Mouse (Mus musculus) embryo, embryonic 11 days (tissue): ENCODE data around the gene Serbp1.

Experiments
- DNase-seq: peaks from one replicate; pipeline ENCODE4 v3.0.0-alpha.2; 2015

Gene Serbp1

DNA sequence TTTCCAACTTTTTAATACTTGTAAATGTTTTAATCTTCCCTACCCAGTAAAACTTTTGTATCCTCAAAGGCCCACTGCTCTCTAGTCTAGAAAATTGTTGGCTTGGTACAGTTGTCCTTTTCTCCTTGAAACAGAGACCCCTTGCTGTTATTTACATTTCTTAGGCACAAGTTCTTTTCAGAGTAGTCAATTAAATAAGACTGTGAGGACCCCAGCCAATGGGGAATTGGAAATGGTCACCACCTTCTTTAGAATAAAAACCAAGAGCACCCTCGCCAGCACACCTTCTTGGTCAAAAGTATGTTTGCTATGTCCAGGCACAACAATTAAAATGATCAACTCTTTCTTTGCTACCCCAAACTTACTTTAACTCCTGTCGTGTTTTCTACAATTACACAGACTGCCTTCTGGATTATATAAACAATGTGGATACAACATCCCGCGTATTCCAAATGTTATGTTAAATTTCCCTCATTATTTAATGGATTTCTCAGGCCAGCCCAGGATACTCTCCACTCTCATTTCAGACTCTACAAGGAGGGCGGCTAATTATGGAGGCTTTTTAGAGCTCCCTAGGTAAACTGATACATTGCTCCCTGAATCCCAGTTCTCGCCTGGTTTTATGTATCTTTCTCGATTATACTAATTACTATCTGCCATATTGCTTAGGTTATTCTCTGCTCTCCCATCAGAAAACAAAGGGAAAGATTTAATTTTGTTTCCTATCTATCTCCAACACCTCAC lies 1.3 kb upstream of the Serbp1 start:
- no peak for DNase-seq

DNA sequence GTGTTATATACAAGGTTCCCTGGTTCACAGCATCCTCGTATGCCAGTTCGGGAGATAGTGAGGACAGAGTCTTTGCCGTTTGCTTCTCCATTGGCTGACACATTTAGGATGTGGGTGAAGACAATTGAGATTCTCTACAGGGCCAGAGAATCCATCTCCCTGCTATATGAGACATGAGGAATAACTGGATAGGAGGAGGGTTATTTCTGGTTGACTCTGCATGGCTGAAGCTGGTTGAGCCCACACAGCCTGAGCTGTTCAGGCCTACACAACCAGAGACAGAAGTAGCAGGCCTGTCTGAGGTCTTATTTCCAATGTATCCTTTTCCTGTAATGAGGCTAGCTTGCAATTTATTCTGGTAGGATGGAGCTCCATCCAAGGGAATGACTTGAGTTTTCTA lies 3.3 kb downstream of the Serbp1 start:
- DNase-seq = no peak

DNA sequence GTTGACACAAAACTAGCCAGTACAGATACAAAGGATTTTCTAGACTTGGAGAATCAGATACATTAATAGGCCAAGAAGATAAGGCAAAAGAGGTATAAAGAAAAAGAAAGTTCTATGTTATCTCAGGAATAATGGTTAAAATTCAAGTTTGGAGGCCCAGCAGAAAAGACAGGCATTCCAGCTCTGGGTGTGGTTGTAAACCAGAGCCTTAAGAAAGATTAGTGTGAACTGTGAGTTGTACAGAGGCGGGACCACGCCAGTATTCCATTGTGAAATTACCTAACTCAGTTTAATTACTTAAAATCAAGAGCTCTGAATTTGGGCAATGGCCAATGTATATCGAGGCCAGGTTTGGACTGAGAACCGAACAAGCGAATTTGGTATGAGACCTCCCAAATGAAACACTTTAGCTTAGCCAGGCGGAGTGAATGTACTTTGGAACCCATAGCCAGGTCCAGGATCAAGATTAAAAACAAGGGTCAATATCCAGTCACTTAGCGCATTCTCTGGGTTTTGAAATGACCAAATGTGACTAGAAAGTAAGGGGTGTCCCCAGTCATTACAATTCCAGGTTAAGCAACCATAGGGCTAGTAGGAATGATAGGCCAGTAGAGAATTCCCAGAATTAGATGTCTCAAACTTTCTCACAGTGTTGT lies 5.9 kb downstream of the Serbp1 start:
- no peak for DNase-seq

DNA sequence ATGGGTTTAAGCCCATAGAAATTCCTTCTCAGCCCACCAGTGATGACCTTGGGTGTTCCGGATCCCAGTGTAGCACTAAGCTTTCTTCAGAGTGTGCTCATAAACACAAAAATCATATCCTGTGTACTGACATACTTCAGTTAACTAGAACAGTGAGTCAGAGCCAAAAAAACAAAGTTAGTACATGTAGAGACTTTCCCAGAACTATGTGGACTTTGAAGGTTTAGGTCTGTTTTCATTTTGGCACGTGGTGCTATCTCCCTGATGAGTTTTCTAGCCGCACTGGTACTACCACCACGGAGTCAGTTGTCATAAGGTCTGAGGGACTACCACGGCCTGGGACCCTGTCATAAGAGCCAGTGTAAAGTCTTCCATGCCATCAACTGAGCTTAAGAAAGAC lies 6.5 kb downstream of the Serbp1 start:
- DNase-seq = no peak

DNA sequence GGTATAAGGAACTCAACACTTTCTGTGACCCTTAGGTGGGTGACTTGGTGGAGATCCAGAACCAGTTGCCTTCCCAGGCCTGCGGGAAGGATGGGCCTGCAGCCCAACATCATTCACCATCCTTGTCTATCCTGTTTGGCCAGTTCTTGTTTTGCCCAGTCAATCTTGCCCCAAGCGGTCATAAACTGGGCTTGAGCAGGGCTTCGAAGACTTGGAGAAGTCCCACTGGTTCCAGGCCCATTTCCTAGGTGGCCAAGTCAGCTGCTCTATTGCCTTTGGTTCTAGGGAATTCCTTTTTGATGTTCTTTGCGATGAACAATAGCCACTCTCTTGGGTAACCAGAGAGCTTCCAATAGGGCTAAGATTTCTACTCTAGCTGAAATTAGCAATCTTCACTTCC lies 13.1 kb downstream of the Serbp1 start:
- no peak for DNase-seq

DNA sequence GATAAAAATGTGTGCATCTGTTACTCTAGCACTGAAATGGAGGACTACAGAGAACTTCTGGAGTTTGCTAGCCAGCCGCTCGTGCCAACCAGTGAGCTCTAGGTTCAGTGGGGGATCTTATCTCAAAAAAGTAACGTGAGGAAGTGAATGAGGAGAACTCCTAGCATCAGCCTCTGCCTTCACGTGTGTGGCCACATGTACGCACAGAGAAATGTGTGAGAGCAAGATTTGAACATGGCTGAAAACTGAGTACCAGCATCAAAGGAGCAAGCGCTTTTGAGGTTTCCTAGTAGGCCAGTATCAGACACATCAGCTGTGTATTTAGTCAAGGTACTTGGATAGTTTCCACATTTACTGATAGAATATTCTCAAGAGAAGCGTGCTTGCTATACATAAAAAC lies 27.0 kb downstream of the Serbp1 start:
- no peak for DNase-seq

DNA sequence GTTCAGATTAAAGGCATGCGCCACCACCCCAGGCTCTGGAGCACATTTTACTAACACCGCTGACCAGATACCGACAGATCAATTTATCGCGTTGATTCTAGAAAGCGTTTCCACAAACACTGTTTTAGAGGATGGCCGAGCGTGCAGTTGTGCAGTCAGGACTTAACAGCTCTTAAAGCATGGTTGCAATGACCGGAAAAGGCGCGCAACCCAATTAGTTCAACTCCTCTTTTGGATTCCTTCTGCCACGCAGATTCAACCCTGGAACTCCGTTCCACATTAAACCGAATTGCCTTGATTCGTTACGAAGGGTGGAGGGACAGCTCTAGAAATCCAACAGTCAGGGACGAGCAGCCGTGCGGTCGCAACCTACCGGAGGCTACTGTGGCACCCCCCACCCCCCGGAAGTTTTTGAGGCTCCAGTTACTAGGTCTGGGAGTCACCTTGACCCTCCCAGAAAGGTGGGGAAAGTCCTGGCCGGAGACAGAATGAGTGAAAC lies 28.2 kb downstream of the Serbp1 start:
- DNase-seq = peak; percentile 68

DNA sequence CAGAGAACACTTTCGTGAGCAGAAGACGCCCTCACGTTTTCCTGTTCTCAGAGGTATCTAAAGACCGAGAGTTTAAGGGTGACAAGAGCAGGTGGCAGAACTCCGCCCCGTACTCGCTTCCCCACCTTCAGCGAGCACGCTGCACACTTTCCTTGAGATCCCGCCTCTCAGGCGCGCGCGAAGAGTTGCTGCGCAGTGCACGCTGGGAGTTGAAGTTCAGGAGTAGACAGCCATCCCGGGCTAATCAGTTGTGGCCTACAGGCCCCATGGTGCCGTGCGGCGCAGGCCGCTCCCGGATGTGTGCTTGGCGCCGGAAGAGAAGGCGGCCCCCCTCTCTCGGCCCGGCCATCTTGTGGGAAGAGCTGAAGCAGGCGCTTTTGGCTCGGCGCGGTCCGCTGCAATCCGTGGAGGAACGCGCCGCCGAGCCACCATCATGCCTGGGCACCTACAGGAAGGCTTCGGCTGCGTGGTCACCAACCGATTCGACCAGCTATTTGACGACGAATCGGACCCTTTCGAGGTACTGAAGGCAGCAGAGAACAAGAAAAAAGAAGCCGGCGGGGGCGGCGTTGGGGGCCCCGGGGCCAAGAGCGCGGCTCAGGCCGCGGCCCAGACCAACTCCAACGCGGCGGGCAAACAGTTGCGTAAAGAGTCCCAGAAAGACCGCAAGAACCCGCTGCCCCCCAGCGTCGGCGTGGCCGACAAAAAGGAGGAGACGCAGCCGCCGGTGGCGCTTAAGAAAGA lies 28.9 kb downstream of the Serbp1 start:
- peak; percentile 98 for DNase-seq

DNA sequence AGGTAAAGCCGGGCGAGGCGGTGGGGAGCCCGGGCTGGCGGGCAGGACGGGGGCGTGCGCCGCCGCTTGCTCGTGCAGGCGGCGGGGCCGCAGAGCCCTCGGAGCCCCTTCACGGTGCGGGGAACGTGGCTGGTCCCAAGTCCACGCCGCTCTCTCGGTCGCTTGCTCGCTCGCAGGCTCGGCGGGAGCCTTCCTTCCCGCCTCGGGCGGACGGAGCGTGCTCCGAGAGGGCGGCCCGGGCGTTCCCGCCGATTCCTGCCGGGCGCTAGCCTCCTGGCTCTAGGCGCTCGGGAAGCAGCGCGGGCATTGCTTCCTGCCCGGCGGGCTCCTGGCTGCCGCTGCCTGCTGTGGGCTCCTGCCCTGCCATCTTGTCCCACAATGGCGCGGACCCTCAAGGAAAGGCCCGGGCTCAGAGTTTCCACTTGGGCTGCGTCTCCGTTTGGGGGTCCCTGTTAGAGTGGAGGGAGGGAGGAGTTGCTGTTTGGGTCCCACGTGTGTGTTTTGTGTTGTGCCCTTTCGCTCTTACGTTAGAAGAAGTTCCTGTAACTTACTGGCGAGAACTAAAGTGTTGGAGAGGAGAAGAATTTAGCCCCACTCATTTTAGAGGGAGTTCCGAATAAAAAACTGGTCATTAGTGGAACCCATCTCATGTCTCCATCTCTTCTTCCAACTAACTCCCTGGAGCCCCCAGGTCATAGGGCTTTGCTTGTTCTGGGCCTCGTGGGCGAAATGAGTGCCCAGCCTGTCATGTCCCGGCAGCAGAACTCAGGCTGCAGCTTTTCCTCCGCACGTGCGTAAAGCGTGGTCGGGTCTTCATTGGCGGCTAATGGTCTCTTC lies 29.6 kb downstream of the Serbp1 start:
- DNase-seq = peak; percentile 73

DNA sequence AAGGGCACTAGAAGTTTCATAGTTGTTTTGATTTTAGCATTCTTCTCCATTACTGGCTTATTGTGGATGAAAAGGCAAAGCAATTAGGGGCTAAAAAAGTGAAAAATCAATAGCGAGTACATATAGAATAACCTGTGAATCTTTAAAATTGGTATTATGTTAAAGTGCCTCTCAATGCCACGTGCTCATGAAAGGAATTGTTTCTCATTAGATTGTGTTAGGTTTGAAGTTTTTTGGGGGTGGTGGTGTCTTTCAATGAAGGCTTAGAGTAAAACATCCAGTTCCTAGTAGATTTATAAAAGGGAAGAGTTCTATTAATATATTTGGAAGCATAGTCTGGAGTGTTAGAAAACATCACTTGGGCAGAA lies 30.3 kb downstream of the Serbp1 start:
- no peak for DNase-seq

DNA sequence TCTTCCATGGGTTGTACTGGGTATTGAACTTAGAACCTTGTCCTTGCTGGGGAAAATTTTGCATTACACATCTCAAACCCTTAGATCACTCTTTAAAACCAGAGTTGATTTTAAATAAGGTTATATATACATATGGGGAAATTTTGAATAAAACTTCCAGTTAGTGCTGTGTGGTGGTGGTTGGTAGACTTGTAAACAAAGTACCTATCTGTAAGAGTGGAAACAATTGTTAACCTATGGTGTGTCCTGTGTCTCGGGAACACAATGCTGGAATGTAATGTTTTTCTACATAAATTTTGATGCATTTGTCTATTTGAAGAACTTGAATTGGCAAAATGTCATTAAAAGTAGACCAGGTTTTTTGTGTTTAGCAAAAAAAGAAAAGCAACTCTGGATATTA lies 31.0 kb downstream of the Serbp1 start:
- DNase-seq = no peak

DNA sequence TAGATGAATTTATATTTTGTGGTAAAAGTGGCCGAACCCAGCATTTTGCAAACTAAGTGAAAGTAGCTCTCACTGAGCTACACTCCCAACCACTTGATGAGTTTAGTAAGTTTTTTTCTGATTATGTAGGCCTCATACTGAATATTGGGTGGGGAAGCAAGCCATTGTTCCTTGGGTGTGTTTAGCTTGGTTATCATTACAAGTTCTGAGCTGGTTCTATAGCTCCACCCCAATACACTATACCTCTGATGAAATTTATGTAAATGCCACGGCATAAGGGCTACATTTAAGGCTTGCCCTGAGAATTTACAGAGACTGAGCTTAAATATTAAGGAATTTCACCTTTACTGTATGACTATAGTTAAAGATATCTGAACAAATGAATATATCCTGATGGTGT lies 31.5 kb downstream of the Serbp1 start:
- DNase-seq = no peak

DNA sequence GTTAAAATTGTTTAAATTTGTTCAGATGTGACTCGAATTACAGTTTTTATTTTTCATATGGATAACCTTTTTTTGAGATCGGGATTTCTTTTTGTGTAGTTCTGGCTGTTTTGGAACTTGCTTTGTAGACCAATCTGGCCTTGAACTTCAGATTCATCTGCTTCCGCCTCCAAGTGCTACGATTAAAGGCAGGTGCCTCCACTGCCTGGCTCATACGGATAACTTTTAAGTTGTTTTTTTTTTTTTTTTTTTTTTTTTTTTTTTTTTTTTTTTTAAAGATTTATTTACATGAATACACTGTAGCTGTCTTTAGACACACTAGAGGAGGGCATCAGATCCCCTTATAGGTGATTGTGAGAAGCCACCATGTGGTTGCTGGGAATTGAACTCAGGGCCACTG lies 40.0 kb downstream of the Serbp1 start:
- DNase-seq = no peak

DNA sequence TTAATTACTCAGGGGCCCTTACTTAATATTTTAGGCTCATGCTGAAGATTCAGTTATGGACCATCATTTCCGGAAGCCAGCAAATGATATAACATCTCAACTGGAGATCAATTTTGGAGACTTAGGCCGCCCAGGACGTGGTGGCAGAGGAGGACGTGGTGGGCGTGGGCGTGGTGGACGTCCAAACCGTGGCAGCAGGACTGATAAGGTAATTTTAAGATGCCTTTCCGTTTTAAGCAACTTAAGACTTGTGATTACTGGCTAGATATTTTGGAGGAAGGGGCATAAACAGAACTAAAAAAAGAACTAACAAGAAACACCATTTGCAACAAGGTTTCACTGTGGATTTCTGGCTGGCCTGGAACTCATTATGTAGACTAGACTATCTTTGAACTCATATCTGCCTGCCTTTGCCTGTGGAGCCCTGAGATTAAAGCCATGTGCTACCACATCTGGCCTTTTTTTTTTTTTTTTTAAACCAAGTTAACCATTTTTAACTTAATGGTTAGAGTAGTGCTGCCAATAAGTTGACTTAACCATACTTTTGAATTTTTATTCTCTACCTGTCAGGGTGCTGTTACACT lies 43.7 kb downstream of the Serbp1 start:
- DNase-seq = no peak

DNA sequence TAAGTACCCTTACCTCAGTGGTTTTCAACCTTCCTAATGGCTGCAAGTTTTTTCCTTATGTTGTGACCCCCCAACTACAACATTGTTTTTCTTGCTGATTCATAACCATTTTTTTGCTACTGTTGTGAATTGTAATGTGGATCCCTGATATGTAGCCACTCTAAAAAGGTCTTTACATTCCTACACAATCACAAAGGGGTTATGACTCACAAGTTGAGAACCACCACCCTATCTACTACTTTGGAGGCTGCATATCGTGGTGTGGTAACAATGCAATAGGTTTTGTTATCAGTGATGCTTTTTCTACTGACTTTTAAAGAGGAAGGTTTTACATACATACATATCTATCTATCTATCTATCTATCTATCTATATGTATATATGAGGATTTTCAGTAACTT lies 44.9 kb downstream of the Serbp1 start:
- DNase-seq = no peak

DNA sequence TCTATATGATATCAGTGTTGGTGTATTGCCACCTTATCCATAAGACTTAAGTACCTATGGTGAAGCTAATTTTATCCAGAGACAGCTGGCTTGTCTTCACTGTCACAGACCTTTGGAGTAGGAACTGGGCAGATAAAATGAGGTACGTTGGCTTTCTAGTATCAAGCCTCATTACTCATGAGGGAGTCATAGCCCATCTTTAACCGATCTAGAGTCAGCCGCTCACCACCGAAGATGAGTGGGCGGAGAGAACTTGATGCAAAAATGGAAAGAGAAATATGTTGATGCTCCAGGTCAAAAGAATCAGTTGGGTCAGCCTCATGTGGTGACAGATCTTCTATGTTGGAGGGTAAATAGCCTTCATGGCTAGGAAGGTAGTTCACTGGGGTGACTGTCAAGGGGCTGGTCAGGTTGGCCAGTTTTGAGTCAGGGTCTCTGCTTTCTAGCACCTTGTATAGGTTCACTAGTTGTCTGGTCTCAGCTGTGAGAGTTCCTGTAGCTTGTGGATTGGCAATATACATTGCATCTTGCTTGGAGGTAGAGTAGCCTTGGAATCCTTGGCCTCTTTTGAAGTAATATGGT lies 54.2 kb downstream of the Serbp1 start:
- DNase-seq = no peak

DNA sequence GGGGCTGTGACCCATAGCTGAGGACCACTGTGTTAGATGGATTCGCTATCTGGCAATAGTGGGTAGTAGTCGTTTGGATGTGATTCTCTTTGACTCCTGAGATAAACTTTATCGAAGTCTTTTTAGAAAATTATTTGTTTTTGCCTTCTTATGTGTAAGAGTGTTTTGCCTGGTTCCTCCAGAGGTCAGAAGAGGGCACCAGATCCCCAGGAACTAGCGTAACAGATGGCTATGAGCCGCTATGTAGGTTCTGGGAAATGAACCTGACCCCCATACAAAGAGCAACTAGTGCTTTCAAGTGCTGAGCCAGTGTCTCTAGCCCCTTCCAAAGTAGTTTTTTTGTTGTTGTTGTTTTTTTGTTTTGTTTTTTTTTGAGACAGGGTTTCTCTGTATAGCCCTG lies 58.1 kb downstream of the Serbp1 start:
- DNase-seq = peak; percentile 19

DNA sequence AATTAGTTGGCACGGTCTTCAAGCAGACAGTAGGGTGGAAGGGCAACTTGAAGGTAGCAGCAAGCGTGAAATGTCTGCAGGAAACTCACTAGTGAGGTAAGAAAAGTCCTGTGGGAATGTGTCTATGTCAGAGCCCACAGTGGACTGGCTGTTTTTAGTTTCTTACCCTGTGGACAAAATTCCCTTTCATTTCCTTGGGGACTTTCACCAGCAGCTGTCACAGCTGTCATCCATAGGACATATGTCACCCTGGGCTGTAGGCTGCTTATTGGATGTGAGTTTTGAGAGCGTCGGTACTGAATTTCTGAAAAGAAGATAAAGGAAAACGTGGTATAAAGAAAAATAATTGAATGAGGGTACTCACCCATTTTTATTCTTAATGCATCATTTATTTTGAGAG lies 60.8 kb downstream of the Serbp1 start:
- DNase-seq = no peak

DNA sequence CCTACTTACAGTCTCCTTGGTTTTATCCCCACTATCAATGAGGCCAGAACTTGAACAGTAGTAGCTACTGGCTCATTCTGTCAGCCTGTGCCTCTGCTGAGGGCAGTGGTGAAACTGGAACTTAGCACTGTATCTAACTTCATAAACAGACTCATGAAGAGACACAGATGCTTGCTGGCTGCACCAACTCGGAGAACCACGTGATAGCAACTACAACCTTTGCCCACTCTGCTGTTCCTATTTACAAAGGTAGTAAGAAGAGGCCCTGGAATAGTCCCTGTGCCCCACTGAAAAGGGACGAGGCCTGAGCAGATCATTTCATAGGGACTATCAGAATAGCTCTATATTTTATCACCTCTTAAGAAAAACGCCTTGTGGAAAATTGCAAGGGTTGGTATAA lies 62.3 kb downstream of the Serbp1 start:
- DNase-seq = no peak

DNA sequence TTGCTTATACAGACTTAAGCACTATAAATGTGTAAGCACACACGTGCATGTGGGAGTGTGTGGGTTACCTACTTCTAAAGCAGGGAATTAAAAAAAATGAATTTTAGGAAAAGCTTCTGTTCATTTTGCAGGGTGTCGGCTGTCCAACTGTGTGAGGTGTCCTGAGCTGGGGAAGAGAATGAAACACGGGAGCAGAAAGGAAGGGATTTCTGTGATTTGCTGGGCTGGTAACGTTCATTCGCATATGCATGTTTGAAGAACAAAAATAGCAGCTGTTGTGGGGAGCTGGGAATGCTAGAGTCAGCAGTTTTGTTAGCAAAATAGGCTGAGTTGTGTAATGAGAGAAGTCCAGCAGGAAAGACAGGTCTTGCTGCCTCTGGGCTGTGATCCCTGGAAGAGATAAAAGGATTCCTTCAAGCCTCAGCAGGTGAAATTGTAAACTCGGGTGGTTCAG lies 62.8 kb downstream of the Serbp1 start:
- DNase-seq = no peak

DNA sequence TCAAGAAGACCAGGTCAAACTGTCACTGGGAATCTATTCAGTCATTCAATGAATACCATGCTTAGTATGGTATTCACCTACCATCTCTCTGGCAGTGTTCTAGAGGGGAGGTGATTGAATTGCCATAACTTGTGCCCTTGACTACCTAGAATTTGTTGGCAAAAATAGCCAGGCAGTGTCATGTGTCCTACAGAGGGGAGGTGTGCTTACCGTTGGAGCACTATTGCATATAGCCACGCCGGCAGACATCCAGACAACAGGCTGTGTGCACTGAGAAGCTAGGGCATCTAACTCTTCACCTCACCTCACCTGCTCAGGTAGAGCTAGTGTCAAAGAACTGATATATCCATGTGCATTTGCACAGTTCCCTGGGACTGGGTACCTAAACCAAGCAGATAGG lies 63.3 kb downstream of the Serbp1 start:
- DNase-seq = no peak

DNA sequence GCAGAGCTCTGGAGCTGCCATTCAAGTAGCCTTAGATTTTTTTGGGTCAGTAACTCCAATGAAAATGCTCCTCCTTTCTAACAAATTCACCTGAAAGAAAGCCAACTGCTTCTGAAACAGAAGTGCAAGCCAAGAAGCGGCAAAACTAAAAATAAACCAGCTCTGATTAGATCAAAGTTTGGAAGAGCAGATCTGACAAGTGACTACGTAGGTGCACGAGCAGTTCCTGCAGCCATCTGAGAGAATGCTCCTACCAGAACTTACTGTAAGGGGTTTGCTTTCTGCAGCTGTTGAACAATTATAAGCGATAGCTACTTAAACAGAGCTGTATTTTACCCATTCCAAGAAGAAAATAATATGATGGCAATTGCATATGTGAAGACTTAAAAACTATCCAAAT lies 64.5 kb downstream of the Serbp1 start:
- no peak for DNase-seq
